Mouse (Mus musculus) heart, postnatal 0 days (tissue): Measurements from ENCODE around the gene Magi2.

Source experiments
- CTCF ChIP-seq: IDR thresholded peaks from 2 replicates; pipeline ENCODE4 v1.5.1; 2016; ENCODE audit warnings: antibody characterized with exemption, control low read depth, low read depth
- EP300 ChIP-seq: IDR thresholded peaks from 2 replicates; pipeline ENCODE4 v1.6.1; 2016; ENCODE audit warnings: antibody characterized with exemption, low read depth

- TF ChIP-seq CTCF (no peak), EP300 (no peak)
These were observed 705.3 kb downstream of the Magi2 start for GRCm38 (mm10) chr5:19932102-19932501.
